Mouse (Mus musculus) yolk sac, embryonic 10.5 days (tissue): ENCODE results near the gene Olfr1014.

Source experiments
- DNase-seq: peaks from one replicate; pipeline ENCODE4 v3.0.0-alpha.2; 2017; ENCODE audit warnings: low spot score

Olfr1014 gene

GRCm38 (mm10) chr2:85772413-85772812 is at the start of gene Olfr1014:
Gene Olfr1014, plus strand, starts transcription at chr2:85772713.
- DNase-seq = no peak

GRCm38 (mm10) chr2:85725793-85726192 is 46.7 kb upstream of the Olfr1014 start:
- no peak for DNase-seq

DNA sequence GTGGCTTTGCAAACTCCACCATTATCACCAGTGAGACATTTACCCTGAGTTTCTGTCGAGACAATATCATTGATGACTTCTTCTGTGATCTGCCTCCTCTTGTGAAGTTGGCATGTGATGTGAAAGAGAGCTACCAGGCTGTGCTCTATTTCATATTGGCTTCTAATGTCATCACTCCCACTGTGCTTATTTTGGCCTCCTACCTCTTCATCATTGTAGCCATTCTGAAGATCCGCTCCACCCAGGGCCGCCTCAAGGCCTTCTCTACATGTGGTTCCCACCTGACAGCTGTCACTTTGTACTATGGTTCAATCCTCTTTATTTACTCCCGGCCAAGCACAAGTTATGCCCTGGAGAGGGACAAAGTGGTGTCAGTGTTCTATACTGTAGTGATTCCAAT is 18.7 kb upstream of the Olfr1014 start:
- DNase-seq = no peak

DNA sequence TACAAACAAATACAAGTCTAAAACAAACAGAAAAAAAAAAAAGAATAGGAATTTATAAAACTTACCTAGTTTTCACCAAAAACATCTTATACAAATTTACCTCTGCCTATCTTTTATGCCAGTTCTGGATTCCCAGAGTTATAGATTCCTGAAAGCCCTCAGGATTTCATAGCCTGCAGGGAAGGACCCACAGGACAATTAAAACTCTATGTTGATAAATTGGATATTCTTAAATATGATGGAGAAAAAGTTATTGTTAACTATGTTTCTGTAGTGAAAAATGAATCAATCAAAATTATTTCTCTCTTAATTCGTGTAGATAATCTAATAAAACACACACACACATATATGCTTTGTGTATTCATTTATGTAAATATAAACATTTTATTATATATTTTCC is 9.8 kb upstream of the Olfr1014 start, which contains the start of gene Olfr1012:
Gene Olfr1012 (minus strand): TSS at position 101 of the 400 bp plus-strand sequence.
- no peak for DNase-seq

DNA sequence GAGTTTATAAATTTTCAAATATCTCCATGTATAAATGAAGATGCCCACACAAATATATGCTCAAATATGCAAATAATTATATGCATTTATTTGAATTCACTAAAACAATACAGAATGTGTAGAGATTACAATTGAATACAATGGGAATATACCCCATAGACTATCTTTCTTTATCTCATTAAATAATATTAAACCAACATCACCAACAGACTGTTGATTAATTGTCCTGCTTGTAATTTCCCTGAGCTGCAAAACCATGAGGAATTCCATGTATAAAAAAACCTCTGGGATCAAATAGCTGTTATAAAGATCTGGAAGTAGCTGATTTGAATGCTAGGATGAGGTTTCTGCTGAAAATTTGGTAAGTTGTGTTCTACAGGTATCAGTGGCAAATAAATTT is 5.7 kb upstream of the Olfr1014 start, which contains the start of gene Olfr1013:
Gene Olfr1013 (plus strand): TSS at position 301 of the 400 bp plus-strand sequence.
- DNase-seq = no peak

DNA sequence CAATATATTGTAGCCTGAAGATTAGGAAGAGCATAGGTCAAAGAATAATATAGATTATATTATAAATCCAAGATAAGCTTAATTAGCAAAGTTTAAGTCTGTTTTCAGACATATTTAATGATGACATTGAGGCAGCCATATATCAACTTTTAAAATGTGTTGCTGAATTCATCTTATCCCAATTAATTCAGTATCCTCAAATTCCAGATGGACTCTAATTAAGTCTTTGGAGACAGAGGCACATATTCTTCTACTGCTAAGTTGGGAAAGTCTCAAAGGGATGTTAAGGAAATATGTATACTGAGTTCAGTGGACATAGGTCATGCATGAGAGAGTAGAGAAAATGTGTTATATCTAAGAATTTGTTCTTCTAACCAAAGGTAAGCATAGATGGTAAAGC is 9.2 kb downstream of the Olfr1014 start, which contains the start of gene Olfr1015:
Gene Olfr1015 (plus strand): TSS at position 301 of the 400 bp plus-strand sequence.
- no peak for DNase-seq

- no peak for DNase-seq
Observed at GRCm38 (mm10) chr2:85792331-85792730, 19.8 kb downstream of the Olfr1014 start.

DNA sequence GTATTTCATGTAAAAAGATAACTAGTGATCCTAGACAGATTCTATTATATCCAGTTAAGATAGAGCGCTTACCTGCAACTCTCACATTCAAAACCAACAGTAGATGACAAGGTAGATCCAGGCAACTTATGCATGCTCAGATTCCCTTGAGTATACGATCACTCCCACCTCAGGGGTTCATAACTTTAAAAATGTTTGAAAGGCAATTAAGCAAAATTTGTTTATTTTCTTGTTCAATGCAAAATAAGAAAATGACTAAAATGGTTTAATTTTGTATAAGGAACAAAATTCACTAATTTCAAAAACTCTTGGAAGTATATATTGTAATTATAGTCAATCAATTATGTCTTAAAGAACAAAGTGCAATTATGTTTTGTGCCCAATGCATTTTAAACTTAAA is 29.9 kb downstream of the Olfr1014 start, which contains the start of gene Olfr1016:
Gene Olfr1016 (minus strand): TSS at position 101 of the 400 bp plus-strand sequence.
- DNase-seq = no peak

DNA sequence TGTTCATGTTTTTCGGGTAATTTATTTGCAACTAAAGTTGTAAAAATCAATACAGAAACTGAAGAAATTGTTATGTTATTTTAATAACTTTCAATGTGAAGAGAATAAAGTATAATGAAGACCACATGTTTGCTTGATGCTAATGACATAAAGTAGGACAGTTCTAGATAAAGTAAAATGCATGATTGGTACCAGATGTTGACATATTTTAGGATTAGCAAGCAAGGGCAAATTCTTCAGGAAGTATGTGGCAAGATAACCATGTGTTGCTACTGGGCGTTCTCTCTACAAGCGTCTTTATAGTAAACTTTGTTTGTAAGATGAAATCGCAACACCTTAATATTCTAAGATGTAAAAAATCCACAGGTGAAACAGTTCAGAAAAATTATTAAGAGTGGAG is 32.0 kb downstream of the Olfr1014 start:
- DNase-seq = no peak

GRCm38 (mm10) chr2:85818179-85818578 is 45.7 kb downstream of the Olfr1014 start, which contains the start of gene Olfr1018:
Gene Olfr1018, plus strand, starts transcription at chr2:85818479.
- no peak for DNase-seq
